Mouse (Mus musculus): ENCODE results near the gene Unc45b. TPM values are rescaled to one million over a fixed set of nuclear protein-coding genes. Genes with fewer than 3 reads are reported as not detected.

The Unc45b gene
- polyA plus RNA-seq (2015; fragmentation: Nextera tagmentation; extraction: Ambion mirVana), result 1.0 and 1.7 TPM in 2 replicates

- no peak for DNase-seq (ENCODE audit: low spot score)
Observed at GRCm38 (mm10) chr11:82910250-82910649, at the start of gene Unc45b. Gene Unc45b, plus strand, starts transcription at chr11:82910550.

GRCm38 (mm10) chr11:82860759-82861158, 49.6 kb upstream of the Unc45b start:
- no peak for DNase-seq (ENCODE audit: low spot score)

GRCm38 (mm10) chr11:82861558-82861957, 48.8 kb upstream of the Unc45b start:
- no peak for DNase-seq (ENCODE audit: low spot score)

- no peak for DNase-seq (ENCODE audit: low spot score)
Observed at GRCm38 (mm10) chr11:82862638-82863037, 47.7 kb upstream of the Unc45b start.

- no peak for DNase-seq (ENCODE audit: low spot score)
Observed at GRCm38 (mm10) chr11:82863059-82863458, 47.3 kb upstream of the Unc45b start.

- no peak for DNase-seq (ENCODE audit: low spot score)
Observed at GRCm38 (mm10) chr11:82863488-82863931, 46.8 kb upstream of the Unc45b start.

GRCm38 (mm10) chr11:82865957-82866356, 44.4 kb upstream of the Unc45b start:
- no peak for DNase-seq (ENCODE audit: low spot score)

- DNase-seq (ENCODE audit: low spot score), result no peak
Observed at GRCm38 (mm10) chr11:82866850-82867564, 43.3 kb upstream of the Unc45b start.

- no peak for DNase-seq (ENCODE audit: low spot score)
Observed at GRCm38 (mm10) chr11:82867956-82868355, 42.4 kb upstream of the Unc45b start.

GRCm38 (mm10) chr11:82869506-82870172, 40.7 kb upstream of the Unc45b start:
- no peak for DNase-seq (ENCODE audit: low spot score)

- peak; percentile 78 for DNase-seq (ENCODE audit: low spot score)
Observed at GRCm38 (mm10) chr11:82870173-82871030, 39.9 kb upstream of the Unc45b start.

GRCm38 (mm10) chr11:82871031-82871446, 39.3 kb upstream of the Unc45b start, which contains the start of gene Rffl:
Gene Rffl, minus strand, starts transcription at chr11:82871210.
- DNase-seq (ENCODE audit: low spot score), result peak; percentile 96

GRCm38 (mm10) chr11:82874924-82875323, 35.4 kb upstream of the Unc45b start:
- DNase-seq (ENCODE audit: low spot score), result no peak

GRCm38 (mm10) chr11:82875631-82876030, 34.7 kb upstream of the Unc45b start:
- no peak for DNase-seq (ENCODE audit: low spot score)

GRCm38 (mm10) chr11:82877726-82878344, 32.5 kb upstream of the Unc45b start:
- no peak for DNase-seq (ENCODE audit: low spot score)

- DNase-seq (ENCODE audit: low spot score), result no peak
Observed at GRCm38 (mm10) chr11:82883180-82883579, 27.2 kb upstream of the Unc45b start.

- DNase-seq (ENCODE audit: low spot score), result peak; percentile 21
Observed at GRCm38 (mm10) chr11:82886559-82886958, 23.8 kb upstream of the Unc45b start.

- no peak for DNase-seq (ENCODE audit: low spot score)
Observed at GRCm38 (mm10) chr11:82888491-82888946, 21.8 kb upstream of the Unc45b start.

GRCm38 (mm10) chr11:82889524-82890341, 20.6 kb upstream of the Unc45b start:
- peak; percentile 59 for DNase-seq (ENCODE audit: low spot score)

GRCm38 (mm10) chr11:82890342-82890762, 20.0 kb upstream of the Unc45b start, which contains the start of gene Rad51d:
Gene Rad51d, minus strand, starts transcription at chr11:82890614.
- peak; percentile 96 for DNase-seq (ENCODE audit: low spot score)
